Mouse (Mus musculus): Measurements from ENCODE around the gene St6galnac5. TPM values are rescaled to one million over a fixed set of nuclear protein-coding genes. Genes with fewer than 3 reads are reported as not detected.

The St6galnac5 gene
- polyA plus RNA-seq, 1 experiment from 2014 or later: 0.67 TPM

- no peak for TF ChIP-seq CTCF (IDR thresholded peaks at IDR 0.05)
- ChIA-PET CTCF (interaction anchor here (0.9 to 1.7 kb wide), 8 partner anchors 8 to 169 kb away, joined by 3 to 5 read pairs (median 4); no protein-coding TSS in a partner anchor), POLR2A (no interaction called here)
- in situ Hi-C loops (cut with MboI; ENCODE audit: low pct_unique_long_range_greater_than_20kb): loop anchor here (25.0 kb wide), 1 partner anchor 165 kb away; no protein-coding TSS in a partner anchor
- H3K27me3 ChIP-seq: no peaks in the 10 kb centered on the region
- ATAC-seq (no peak), DNase-seq (ENCODE audit: low read depth, low spot score) (no peak)
These were observed 30.2 kb downstream of the St6galnac5 start for GRCm38 (mm10) chr3:152951634-152952545.

- in situ Hi-C loops (cut with MboI; ENCODE audit: low pct_unique_long_range_greater_than_20kb): loop anchor here (25.0 kb wide), 1 partner anchor 164 kb away; no protein-coding TSS in a partner anchor
- ATAC-seq (no peak), DNase-seq (ENCODE audit: low read depth, low spot score) (no peak)
- TF ChIP-seq CTCF (IDR thresholded peaks at IDR 0.05): no peak
- no peaks in the 10 kb centered on the region for H3K27me3 ChIP-seq
- CTCF ChIA-PET: interaction anchor here (0.8 to 1.7 kb wide), 4 partner anchors 9 to 17 kb away, joined by 3 to 4 read pairs (median 3); no protein-coding TSS in a partner anchor
- POLR2A ChIA-PET: interaction anchor here (0.5 kb wide), 1 partner anchor 1587 kb away, joined by 3 read pairs; no protein-coding TSS in a partner anchor
These were observed 31.1 kb downstream of the St6galnac5 start for GRCm38 (mm10) chr3:152950914-152951313.

DNA sequence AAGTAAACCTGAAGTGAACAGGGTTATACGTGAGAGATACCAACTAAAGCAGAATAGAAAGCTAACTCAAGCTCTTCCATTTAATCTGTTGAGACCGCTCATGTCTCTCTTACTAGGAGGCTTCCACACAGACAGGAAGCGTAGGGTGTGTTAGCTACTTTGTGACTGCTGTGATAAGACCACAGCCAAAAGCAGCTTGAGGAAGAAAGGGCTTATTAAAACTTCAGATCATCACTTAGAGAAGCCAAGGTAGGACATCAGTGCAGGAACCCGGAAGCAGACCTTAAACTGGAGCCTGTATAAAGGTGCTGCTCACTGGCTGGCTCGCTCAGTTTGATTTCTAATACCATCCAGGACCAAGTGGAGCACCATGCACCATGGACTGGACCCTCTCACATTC, 31.7 kb downstream of the St6galnac5 start:
- no peak for TF ChIP-seq CTCF (IDR thresholded peaks at IDR 0.05)
- H3K27me3 ChIP-seq: no peaks in the 10 kb centered on the region
- ChIA-PET POLR2A (no interaction called here), CTCF (interaction anchor here (0.8 kb wide), 1 partner anchor 9 kb away, joined by 3 read pairs; no protein-coding TSS in a partner anchor)
- DNase-seq (ENCODE audit: low read depth, low spot score) (no peak), ATAC-seq (no peak)
- in situ Hi-C loops (cut with MboI; ENCODE audit: low pct_unique_long_range_greater_than_20kb): loop anchor here (25.0 kb wide), 1 partner anchor 163 kb away; no protein-coding TSS in a partner anchor

- TF ChIP-seq CTCF (IDR thresholded peaks at IDR 0.05): no peak
- no peak for ATAC-seq
- POLR2A ChIA-PET: no interaction called here
- CTCF ChIA-PET: no interaction called here
- no peak for DNase-seq (ENCODE audit: low read depth, low spot score)
- in situ Hi-C loops (cut with MboI; ENCODE audit: low pct_unique_long_range_greater_than_20kb): no loop called here
- no peaks in the 10 kb centered on the region for H3K27me3 ChIP-seq
These were observed 32.7 kb downstream of the St6galnac5 start for GRCm38 (mm10) chr3:152949233-152949777.

DNA sequence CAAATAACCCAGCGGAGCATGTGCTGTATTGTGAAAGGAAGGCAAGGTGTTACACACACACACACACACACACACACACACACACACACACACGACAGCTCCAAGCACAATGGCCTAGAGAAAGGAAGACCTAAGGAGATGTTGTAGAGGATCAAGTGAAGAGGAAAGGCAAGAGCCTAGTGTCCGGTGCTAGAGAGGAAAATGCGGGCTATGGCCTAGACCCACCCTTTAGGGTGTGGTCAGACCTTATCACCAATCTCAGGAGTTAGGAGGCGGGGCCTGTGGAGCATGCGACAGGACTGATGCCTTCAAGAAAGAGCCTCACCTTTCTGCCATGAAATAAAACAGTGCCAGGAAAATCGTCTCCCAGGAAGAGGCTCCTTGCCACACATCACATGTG, 33.5 kb downstream of the St6galnac5 start:
- CTCF ChIA-PET: no interaction called here
- in situ Hi-C loops (cut with MboI; ENCODE audit: low pct_unique_long_range_greater_than_20kb): no loop called here
- POLR2A ChIA-PET: interaction anchor here (0.6 kb wide), 1 partner anchor 18 kb away, joined by 3 read pairs; no protein-coding TSS in a partner anchor
- H3K27me3 ChIP-seq: no peaks in the 10 kb centered on the region
- no peak for TF ChIP-seq CTCF (IDR thresholded peaks at IDR 0.05)
- DNase-seq (ENCODE audit: low read depth, low spot score) (no peak), ATAC-seq (no peak)

DNA sequence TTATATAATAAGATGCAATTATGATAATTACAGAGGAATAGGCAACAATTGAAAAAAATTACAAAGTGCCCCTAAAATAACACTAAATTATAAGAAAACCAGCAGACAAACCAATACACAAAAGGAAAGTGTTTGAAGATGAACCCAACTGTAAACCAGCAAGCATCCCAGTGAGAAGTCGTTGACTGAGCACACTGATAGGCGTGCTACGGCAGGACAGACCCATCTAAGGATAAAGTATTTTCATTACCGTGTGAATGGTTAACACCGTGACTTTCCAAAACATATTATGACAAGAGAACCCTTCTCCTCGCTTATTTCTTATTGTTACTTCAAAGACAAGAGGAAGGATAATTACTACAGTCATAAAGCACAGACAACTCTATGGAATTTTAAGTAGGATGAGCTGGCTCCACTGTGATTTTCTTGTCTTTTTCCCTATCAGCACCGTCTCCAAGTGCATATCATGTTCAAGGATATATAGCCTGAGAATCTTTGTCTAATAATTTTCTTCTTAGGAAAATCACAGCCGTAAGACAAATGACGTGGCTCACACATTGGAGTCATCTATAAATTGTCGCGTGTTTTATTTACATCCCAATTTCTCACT, 34.9 kb downstream of the St6galnac5 start:
- ChIA-PET CTCF (interaction anchor here (0.7 kb wide), 1 partner anchor 15 kb away, joined by 3 read pairs; no protein-coding TSS in a partner anchor), POLR2A (no interaction called here)
- ATAC-seq (no peak), DNase-seq (ENCODE audit: low read depth, low spot score) (no peak)
- no peaks in the 10 kb centered on the region for H3K27me3 ChIP-seq
- TF ChIP-seq CTCF (IDR thresholded peaks at IDR 0.05): no peak
- in situ Hi-C loops (cut with MboI; ENCODE audit: low pct_unique_long_range_greater_than_20kb): no loop called here

- DNase-seq (ENCODE audit: low read depth, low spot score) (no peak), ATAC-seq (no peak)
- in situ Hi-C loops (cut with MboI; ENCODE audit: low pct_unique_long_range_greater_than_20kb): no loop called here
- no peaks in the 10 kb centered on the region for H3K27me3 ChIP-seq
- no peak for TF ChIP-seq CTCF (IDR thresholded peaks at IDR 0.05)
- POLR2A ChIA-PET: interaction anchor here (1.5 kb wide), 1 partner anchor 9 kb away, joined by 3 read pairs; no protein-coding TSS in a partner anchor
- CTCF ChIA-PET: interaction anchor here (1.5 to 6.5 kb wide), 4 partner anchors 8 to 161 kb away, joined by 5 to 38 read pairs (median 6); no protein-coding TSS in a partner anchor
These were observed 37.3 kb downstream of the St6galnac5 start for GRCm38 (mm10) chr3:152944766-152945165.

DNA sequence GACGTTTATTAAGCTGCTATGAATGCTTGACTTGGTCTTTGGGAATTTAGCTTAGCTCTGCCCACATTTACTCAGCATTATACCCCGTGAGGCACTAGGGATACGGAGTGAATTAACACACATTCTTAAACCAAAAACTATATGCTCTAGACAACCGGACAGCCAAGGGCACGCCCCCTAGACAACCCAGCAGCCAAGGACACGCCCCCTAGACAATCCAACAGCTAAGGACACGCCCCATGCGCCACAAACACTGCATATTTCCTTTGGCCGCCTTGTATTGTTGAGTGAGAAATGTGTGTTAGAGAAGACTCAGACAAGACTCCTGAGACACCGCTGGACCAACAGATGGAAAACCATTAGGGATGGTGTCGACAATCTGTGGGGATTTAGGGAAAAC, 39.1 kb downstream of the St6galnac5 start:
- DNase-seq (ENCODE audit: low read depth, low spot score) (no peak), ATAC-seq (no peak)
- H3K27me3 ChIP-seq: no peaks in the 10 kb centered on the region
- CTCF ChIA-PET: interaction anchor here (0.5 to 6.5 kb wide), 5 partner anchors 9 to 215 kb away, joined by 3 to 38 read pairs (median 4); no protein-coding TSS in a partner anchor
- in situ Hi-C loops (cut with MboI; ENCODE audit: low pct_unique_long_range_greater_than_20kb): no loop called here
- no peak for TF ChIP-seq CTCF (IDR thresholded peaks at IDR 0.05)
- POLR2A ChIA-PET: no interaction called here

GRCm38 (mm10) chr3:152941671-152942070, 40.4 kb downstream of the St6galnac5 start:
- in situ Hi-C loops (cut with MboI; ENCODE audit: low pct_unique_long_range_greater_than_20kb): no loop called here
- CTCF ChIA-PET: interaction anchor here (1.1 to 6.5 kb wide), 4 partner anchors 9 to 14 kb away, joined by 3 to 38 read pairs (median 6); no protein-coding TSS in a partner anchor

DNA sequence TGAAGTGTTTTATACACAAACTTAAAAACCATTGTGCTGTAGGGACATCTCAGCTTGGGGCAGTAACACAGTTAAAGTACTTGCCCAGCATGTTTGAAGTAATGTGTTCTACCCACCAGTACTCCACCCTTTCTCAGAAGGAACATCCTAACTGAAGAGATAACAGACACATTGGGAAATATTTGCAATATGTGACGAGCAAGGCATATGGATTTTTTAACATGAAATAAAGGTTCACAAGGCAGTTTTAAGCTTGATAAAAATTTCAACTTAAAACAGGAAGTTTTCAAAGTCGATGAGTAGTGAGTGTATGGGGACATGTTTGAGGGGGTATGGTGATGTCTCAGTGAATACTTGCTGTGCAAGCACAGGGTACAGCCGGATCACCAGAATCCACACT, 45.7 kb downstream of the St6galnac5 start:
- no peak for TF ChIP-seq CTCF (IDR thresholded peaks at IDR 0.05)
- H3K27me3 ChIP-seq: no peaks in the 10 kb centered on the region
- no peak for DNase-seq (ENCODE audit: low read depth, low spot score)
- CTCF ChIA-PET: no interaction called here
- POLR2A ChIA-PET: no interaction called here
- ATAC-seq: no peak
- in situ Hi-C loops (cut with MboI; ENCODE audit: low pct_unique_long_range_greater_than_20kb): no loop called here

More at GRCm38 (mm10) chr3:152941671-152942070, 40.4 kb downstream of the St6galnac5 start:
- POLR2A ChIA-PET: no interaction called here
- TF ChIP-seq CTCF (IDR thresholded peaks at IDR 0.05): no peak
- DNase-seq (ENCODE audit: low read depth, low spot score): no peak
- no peaks in the 10 kb centered on the region for H3K27me3 ChIP-seq
- ATAC-seq: no peak

Data from Patski (cell line).